Mouse (Mus musculus): ENCODE measurements around the gene Pofut1. TPM values are rescaled to one million over a fixed set of nuclear protein-coding genes. Genes with fewer than 3 reads are reported as not detected.

The Pofut1 gene
- total RNA-seq (2015) (14.0 and 14.9 TPM in 2 replicates), total RNA-seq (2017) (16.7 and 22.1 TPM in 2 replicates)

- ATAC-seq (replicated peaks; ENCODE audit: poor library complexity): peak; percentile 76
Observed at GRCm38 (mm10) chr2:153241250-153242014, at the start of gene Pofut1, which contains the start of gene Plagl2. Gene Pofut1 (plus strand): TSS chr2:153241533. Gene Plagl2 (minus strand): TSS chr2:153241426.

- peak; percentile 24 for ATAC-seq (replicated peaks; ENCODE audit: poor library complexity)
Observed at GRCm38 (mm10) chr2:153194255-153194654, 47.1 kb upstream of the Pofut1 start.

- no peak; the same call in 1 of the 2 replicates for ATAC-seq (replicated peaks; ENCODE audit: poor library complexity)
Observed at GRCm38 (mm10) chr2:153198485-153198884, 42.8 kb upstream of the Pofut1 start.

GRCm38 (mm10) chr2:153199114-153199513, 42.2 kb upstream of the Pofut1 start:
- peak; percentile 95 for ATAC-seq (replicated peaks; ENCODE audit: poor library complexity)

GRCm38 (mm10) chr2:153202766-153203165, 38.6 kb upstream of the Pofut1 start:
- ATAC-seq (replicated peaks; ENCODE audit: poor library complexity): no peak

- no peak for ATAC-seq (replicated peaks; ENCODE audit: poor library complexity)
Observed at GRCm38 (mm10) chr2:153208149-153208548, 33.2 kb upstream of the Pofut1 start.

GRCm38 (mm10) chr2:153209286-153209685, 32.0 kb upstream of the Pofut1 start:
- no peak for ATAC-seq (replicated peaks; ENCODE audit: poor library complexity)

- ATAC-seq (replicated peaks; ENCODE audit: poor library complexity): no peak
Observed at GRCm38 (mm10) chr2:153211451-153211850, 29.9 kb upstream of the Pofut1 start.

GRCm38 (mm10) chr2:153213351-153213750, 28.0 kb upstream of the Pofut1 start:
- no peak for ATAC-seq (replicated peaks; ENCODE audit: poor library complexity)

GRCm38 (mm10) chr2:153214771-153215259, 26.5 kb upstream of the Pofut1 start:
- ATAC-seq (replicated peaks; ENCODE audit: poor library complexity): peak; percentile 82

- peak; percentile 65 for ATAC-seq (replicated peaks; ENCODE audit: poor library complexity)
Observed at GRCm38 (mm10) chr2:153215421-153215820, 25.9 kb upstream of the Pofut1 start.

- no peak for ATAC-seq (replicated peaks; ENCODE audit: poor library complexity)
Observed at GRCm38 (mm10) chr2:153217826-153218340, 23.4 kb upstream of the Pofut1 start.

- ATAC-seq (replicated peaks; ENCODE audit: poor library complexity): no peak
Observed at GRCm38 (mm10) chr2:153218516-153218915, 22.8 kb upstream of the Pofut1 start.

GRCm38 (mm10) chr2:153221620-153222019, 19.7 kb upstream of the Pofut1 start:
- peak; percentile 43 for ATAC-seq (replicated peaks; ENCODE audit: poor library complexity)

GRCm38 (mm10) chr2:153222130-153222529, 19.2 kb upstream of the Pofut1 start:
- peak; percentile 43 for ATAC-seq (replicated peaks; ENCODE audit: poor library complexity)

GRCm38 (mm10) chr2:153222566-153222965, 18.8 kb upstream of the Pofut1 start:
- no peak for ATAC-seq (replicated peaks; ENCODE audit: poor library complexity)

- ATAC-seq (replicated peaks; ENCODE audit: poor library complexity): peak; percentile 42
Observed at GRCm38 (mm10) chr2:153224946-153225594, 16.3 kb upstream of the Pofut1 start, which contains the start of gene Tspyl3. Gene Tspyl3 (minus strand): TSS chr2:153225441.

GRCm38 (mm10) chr2:153225595-153225953, 15.8 kb upstream of the Pofut1 start:
- ATAC-seq (replicated peaks; ENCODE audit: poor library complexity): peak; percentile 12; the same call in 1 of the 2 replicates

- ATAC-seq (replicated peaks; ENCODE audit: poor library complexity): peak; percentile 71
Observed at GRCm38 (mm10) chr2:153227959-153228358, 13.4 kb upstream of the Pofut1 start.

GRCm38 (mm10) chr2:153228523-153228922, 12.8 kb upstream of the Pofut1 start:
- no peak for ATAC-seq (replicated peaks; ENCODE audit: poor library complexity)

- ATAC-seq (replicated peaks; ENCODE audit: poor library complexity): no peak
Observed at GRCm38 (mm10) chr2:153237193-153237592, 4.1 kb upstream of the Pofut1 start.

- no peak for ATAC-seq (replicated peaks; ENCODE audit: poor library complexity)
Observed at GRCm38 (mm10) chr2:153237891-153238290, 3.4 kb upstream of the Pofut1 start.
